15 mouse cellular contexts compared by ENCODE assay signal in the genomic region with DNA sequence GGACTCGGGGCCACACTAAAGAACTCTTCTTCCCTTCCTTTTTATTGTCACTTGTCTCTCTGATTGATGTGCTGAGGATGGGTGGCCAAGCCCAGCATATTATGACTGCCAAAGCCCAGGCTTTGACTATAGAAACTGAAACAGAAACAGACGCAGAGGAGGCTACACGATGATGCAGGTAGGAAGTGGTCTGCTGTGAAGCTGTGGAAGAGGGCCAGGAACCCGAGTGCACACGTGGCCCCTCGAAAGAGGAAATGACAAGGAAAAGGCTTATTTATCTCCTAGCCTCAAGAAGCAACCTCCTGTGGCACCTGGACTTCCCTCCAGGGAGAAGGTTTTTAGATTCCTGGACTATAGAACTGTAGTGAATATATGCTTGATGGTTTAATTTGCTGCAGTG. TPM values are rescaled to one million over a fixed set of nuclear protein-coding genes. Genes with fewer than 3 reads are reported as not detected.
DNase-seq lines count a peak whose midpoint lies in the region; TF ChIP-seq lines count a peak whose summit lies in the region.
"Had no signal": no experiment of that assay in that cellular context is flagged by ENCODE, and none has a peak within 500 bp of the region (broad histone marks: within the 10 kb centered on the region; RNA-seq: fewer than 3 reads in every experiment).

No protein-coding gene starts in this region.

- DNase-seq in CD8-positive naive resting alpha-beta T cell, adult 2 months (ENCODE audit: low read depth in 2 of 2, low spot score in 2 of 2) = peak; percentile 61 to 77
- peak; percentile 73 for DNase-seq in thymus, postnatal 0 days (ENCODE audit: low spot score)
- DNase-seq in kidney, postnatal 36 days = no peak
- DNase-seq in kidney, postnatal 14 days = no peak
- no peak for DNase-seq in adrenal gland, postnatal 36 days
- DNase-seq: cerebellum, postnatal 10 days; heart, adult 11 months; heart, postnatal 36 days; layer of hippocampus, postnatal 36 days; right cerebral cortex, postnatal 25 days had no signal

- H3K9me3 ChIP-seq in megakaryocyte, embryonic 14.5 days = 0 out of 2 replicates have a peak, but pooled peaks cover 8% of the 10 kb centered on the region
- H3K9me3 ChIP-seq: limb, embryonic 15.5 days; midbrain, embryonic 10.5 days; neural tube, embryonic 13.5 days had no signal

- peak overlapping the region; percentile 32 for H3K4me3 ChIP-seq in bone marrow macrophage, adult 2 months (ENCODE audit: insufficient read depth, low read length)
- peak overlapping the region; percentile 73 for H3K4me3 ChIP-seq in megakaryocyte, embryonic 14.5 days (replicated peaks)
- H3K4me3 ChIP-seq: limb, embryonic 15.5 days; midbrain, embryonic 10.5 days; neural tube, embryonic 13.5 days had no signal

- no peak for TF ChIP-seq POLR2A in bone marrow macrophage, adult 2 months (IDR thresholded peaks at IDR 0.05; ENCODE audit: borderline replicate concordance, low read depth, low read length)

- TF ChIP-seq CTCF in bone marrow macrophage, adult 2 months (IDR thresholded peaks at IDR 0.05; ENCODE audit: low read depth, low read length) = no peak

- H3K36me3 ChIP-seq in megakaryocyte, embryonic 14.5 days (replicated peaks; ENCODE audit: low read length) = no peaks in the 10 kb centered on the region
- H3K36me3 ChIP-seq: limb, embryonic 15.5 days; midbrain, embryonic 10.5 days; neural tube, embryonic 13.5 days had no signal

- peaks cover 23% of the 10 kb centered on the region for H3K27me3 ChIP-seq in megakaryocyte, embryonic 14.5 days (replicated peaks)
- H3K27me3 ChIP-seq: limb, embryonic 15.5 days; neural tube, embryonic 13.5 days had no signal

- peak overlapping the region; percentile 4; the same call in 1 of the 2 replicates for H3K27ac ChIP-seq in bone marrow macrophage, adult 2 months (ENCODE audit: insufficient read depth, low read depth, low read length)
- H3K27ac ChIP-seq: limb, embryonic 15.5 days; midbrain, embryonic 10.5 days; neural tube, embryonic 13.5 days had no signal

- peaks cover 7% of the 10 kb centered on the region for H3K4me1 ChIP-seq in bone marrow macrophage, adult 2 months (ENCODE audit: control insufficient read depth, insufficient read depth, low read length)
- peaks cover 13% of the 10 kb centered on the region for H3K4me1 ChIP-seq in megakaryocyte, embryonic 14.5 days
- H3K4me1 ChIP-seq: limb, embryonic 15.5 days; neural tube, embryonic 13.5 days had no signal

RNA-seq across cellular contexts. Expression of a gene that starts 8.3 kb away (rescaled TPM):
- 3.3 and 3.8 TPM in 2 replicates for polyA plus RNA-seq in bone marrow macrophage, adult 2 months (2012; ENCODE audit: insufficient read depth, insufficient read length, missing spikeins)
- 70.7 and 71.0 TPM in 2 replicates for polyA plus RNA-seq in megakaryocyte, embryonic 14.5 days (2012; ENCODE audit: insufficient read depth, low replicate concordance)
- polyA plus RNA-seq in thymus, postnatal 0 days (2015; fragmentation: Nextera tagmentation; extraction: Ambion mirVana) = 328 and 352 TPM in 2 replicates
- 10 to 100 TPM; 14.7 to 16.0 TPM for total RNA-seq in adrenal gland, postnatal 36 days (2021)

RNA-seq across cellular contexts. Expression of a gene that starts 34.2 kb away (rescaled TPM):
- 0.25 TPM in 1 of 2 replicates, not detected in the other for polyA plus RNA-seq in bone marrow macrophage, adult 2 months (2012; ENCODE audit: insufficient read depth, insufficient read length, missing spikeins)
- polyA plus RNA-seq in megakaryocyte, embryonic 14.5 days (2012; ENCODE audit: insufficient read depth, low replicate concordance) = not detected in 2 replicates
- 1.3 and 1.4 TPM in 2 replicates for polyA plus RNA-seq in thymus, postnatal 0 days (2015; fragmentation: Nextera tagmentation; extraction: Ambion mirVana)
- 1 to 10 TPM; 5.1 to 5.8 TPM for total RNA-seq in adrenal gland, postnatal 36 days (2021)

Comparison
In these comparisons a context has a peak if more than half of its experiments do, and no peak if none do; other contexts are left out.
1. DNase-seq: peak in CD8-positive naive resting alpha-beta T cell, adult 2 months (2 of 2) and thymus, postnatal 0 days (single experiment); none in kidney, postnatal 36 days (0 of 2), kidney, postnatal 14 days (single experiment) and adrenal gland, postnatal 36 days (0 of 2).
2. RNA of a gene that starts 8.3 kb away (polyA plus RNA-seq): 328 to 352 TPM in thymus, postnatal 0 days and 70.7 to 71.0 TPM in megakaryocyte, embryonic 14.5 days; 3.3 to 3.8 TPM in bone marrow macrophage, adult 2 months; every median in the first group is over 10 times any median in the second.